Mouse (Mus musculus): ENCODE results near the gene Olfr1368. TPM values are rescaled to one million over a fixed set of nuclear protein-coding genes. Genes with fewer than 3 reads are reported as not detected.

The Olfr1368 gene
- polyA plus RNA-seq, 1 experiment: not detected

- no peak for TF ChIP-seq CTCF (IDR thresholded peaks at IDR 0.05; ENCODE audit: borderline replicate concordance, control insufficient read depth, extremely low read depth, insufficient read depth, low read length, poor library complexity)
- TF ChIP-seq POLR2A (IDR thresholded peaks at IDR 0.05; ENCODE audit: control insufficient read depth, extremely low read depth, insufficient read depth, low read length, poor library complexity): no peak
- peak; percentile 49 for DNase-seq
- H3K36me3 ChIP-seq (ENCODE audit: control insufficient read depth, insufficient read depth, low read length): no peaks in the 10 kb centered on the region
- WGBS: 3% methylated on average over 16 of the region's 16 CpGs
- H3K27ac ChIP-seq (ENCODE audit: control insufficient read depth, insufficient read depth, low read length): no peak overlapping the region
- H3K4me1 ChIP-seq (replicated peaks; ENCODE audit: control insufficient read depth, insufficient read depth, low read length): peaks cover 7% of the 10 kb centered on the region
- H3K27me3 ChIP-seq (ENCODE audit: control insufficient read depth, insufficient read depth, low read length): no peaks in the 10 kb centered on the region
- peak overlapping the region; percentile 21; the same call in 1 of the 2 replicates for H3K4me3 ChIP-seq (ENCODE audit: control insufficient read depth, insufficient read depth, low read length)
Measured at GRCm38 (mm10) chr13:21172241-21173027, 26.8 kb upstream of the Olfr1368 start.

- H3K4me3 ChIP-seq (ENCODE audit: control insufficient read depth, insufficient read depth, low read length): no peak overlapping the region
- no peaks in the 10 kb centered on the region for H3K27me3 ChIP-seq (ENCODE audit: control insufficient read depth, insufficient read depth, low read length)
- H3K4me1 ChIP-seq (replicated peaks; ENCODE audit: control insufficient read depth, insufficient read depth, low read length): peaks cover 7% of the 10 kb centered on the region
- no peaks in the 10 kb centered on the region for H3K36me3 ChIP-seq (ENCODE audit: control insufficient read depth, insufficient read depth, low read length)
- H3K27ac ChIP-seq (ENCODE audit: control insufficient read depth, insufficient read depth, low read length): no peak overlapping the region
- WGBS: 1% methylated on average over 12 of the region's 12 CpGs
- no peak for TF ChIP-seq CTCF (IDR thresholded peaks at IDR 0.05; ENCODE audit: borderline replicate concordance, control insufficient read depth, extremely low read depth, insufficient read depth, low read length, poor library complexity)
- TF ChIP-seq POLR2A (IDR thresholded peaks at IDR 0.05; ENCODE audit: control insufficient read depth, extremely low read depth, insufficient read depth, low read length, poor library complexity): no peak
- DNase-seq: peak; percentile 5
Measured at GRCm38 (mm10) chr13:21171600-21172150, 26.0 kb upstream of the Olfr1368 start.

- Histone ChIP-seq H3K27me3 (ENCODE audit: control insufficient read depth, insufficient read depth, low read length) (no peaks in the 10 kb centered on the region), H3K27ac (ENCODE audit: control insufficient read depth, insufficient read depth, low read length) (no peak overlapping the region), H3K4me3 (ENCODE audit: control insufficient read depth, insufficient read depth, low read length) (no peak overlapping the region), H3K4me1 (replicated peaks; ENCODE audit: control insufficient read depth, insufficient read depth, low read length) (peaks cover 7% of the 10 kb centered on the region), H3K36me3 (ENCODE audit: control insufficient read depth, insufficient read depth, low read length) (no peaks in the 10 kb centered on the region)
- peak; percentile 20 for DNase-seq
- TF ChIP-seq CTCF (IDR thresholded peaks at IDR 0.05; ENCODE audit: borderline replicate concordance, control insufficient read depth, extremely low read depth, insufficient read depth, low read length, poor library complexity) (no peak), POLR2A (IDR thresholded peaks at IDR 0.05; ENCODE audit: control insufficient read depth, extremely low read depth, insufficient read depth, low read length, poor library complexity) (no peak)
- 58% methylated on average over 15 of the region's 15 CpGs for WGBS
Measured at GRCm38 (mm10) chr13:21171156-21171530, 25.5 kb upstream of the Olfr1368 start.

GRCm38 (mm10) chr13:21170431-21171155 lies 24.9 kb upstream of the Olfr1368 start:
- no peak overlapping the region for H3K4me3 ChIP-seq (ENCODE audit: control insufficient read depth, insufficient read depth, low read length)
- no peaks in the 10 kb centered on the region for H3K27me3 ChIP-seq (ENCODE audit: control insufficient read depth, insufficient read depth, low read length)
- DNase-seq: no peak
- 89% methylated on average over 17 of the region's 17 CpGs for WGBS
- no peaks in the 10 kb centered on the region for H3K36me3 ChIP-seq (ENCODE audit: control insufficient read depth, insufficient read depth, low read length)
- no peak for TF ChIP-seq POLR2A (IDR thresholded peaks at IDR 0.05; ENCODE audit: control insufficient read depth, extremely low read depth, insufficient read depth, low read length, poor library complexity)
- TF ChIP-seq CTCF (IDR thresholded peaks at IDR 0.05; ENCODE audit: borderline replicate concordance, control insufficient read depth, extremely low read depth, insufficient read depth, low read length, poor library complexity): no peak
- peaks cover 7% of the 10 kb centered on the region for H3K4me1 ChIP-seq (replicated peaks; ENCODE audit: control insufficient read depth, insufficient read depth, low read length)
- H3K27ac ChIP-seq (ENCODE audit: control insufficient read depth, insufficient read depth, low read length): no peak overlapping the region

GRCm38 (mm10) chr13:21169657-21170430 lies 24.2 kb upstream of the Olfr1368 start:
- Histone ChIP-seq H3K4me1 (replicated peaks; ENCODE audit: control insufficient read depth, insufficient read depth, low read length) (peaks cover 7% of the 10 kb centered on the region), H3K27ac (ENCODE audit: control insufficient read depth, insufficient read depth, low read length) (peak overlapping the region; percentile 51; the same call in 1 of the 2 replicates), H3K36me3 (ENCODE audit: control insufficient read depth, insufficient read depth, low read length) (no peaks in the 10 kb centered on the region), H3K27me3 (ENCODE audit: control insufficient read depth, insufficient read depth, low read length) (no peaks in the 10 kb centered on the region), H3K4me3 (ENCODE audit: control insufficient read depth, insufficient read depth, low read length) (peak overlapping the region; percentile 45)
- DNase-seq: peak; percentile 76
- WGBS: 2% methylated on average over 39 of the region's 39 CpGs
- TF ChIP-seq CTCF (IDR thresholded peaks at IDR 0.05; ENCODE audit: borderline replicate concordance, control insufficient read depth, extremely low read depth, insufficient read depth, low read length, poor library complexity) (no peak), POLR2A (IDR thresholded peaks at IDR 0.05; ENCODE audit: control insufficient read depth, extremely low read depth, insufficient read depth, low read length, poor library complexity) (no peak)

All from thymus, adult 2 months (tissue).